In genomic region chr12:31500196-31500595, GRCm38 (mm10) we compare ENCODE assay signal across 7 mouse cellular contexts. TPM values are rescaled to one million over a fixed set of nuclear protein-coding genes. Genes with fewer than 3 reads are reported as not detected.
DNase-seq lines count a peak whose midpoint lies in the region; ATAC-seq lines count a peak whose summit lies in the region.

No protein-coding gene starts in this region.

- no peak for DNase-seq in limb, embryonic 10.5 days (ENCODE audit: low spot score)
- DNase-seq in cerebellum, adult 18-20 months: no peak
- DNase-seq in right cerebral cortex, postnatal 36 days (ENCODE audit: low spot score in 2 of 2): no peak

- peak overlapping the region; percentile 98 for H3K4me3 ChIP-seq in megakaryocyte, embryonic 14.5 days (replicated peaks)
- H3K4me3 ChIP-seq in embryonic facial prominence, embryonic 15.5 days (replicated peaks): peak overlapping the region; percentile 97
- H3K4me3 ChIP-seq in limb, embryonic 10.5 days: peak overlapping the region; percentile 89
- H3K4me3 ChIP-seq in neural tube, embryonic 15.5 days (replicated peaks): peak overlapping the region; percentile 69

- peaks cover 3% of the 10 kb centered on the region for H3K36me3 ChIP-seq in megakaryocyte, embryonic 14.5 days (replicated peaks; ENCODE audit: low read length)
- H3K36me3 ChIP-seq in embryonic facial prominence, embryonic 15.5 days: no peaks in the 10 kb centered on the region
- H3K36me3 ChIP-seq in limb, embryonic 10.5 days: no peaks in the 10 kb centered on the region
- no peaks in the 10 kb centered on the region for H3K36me3 ChIP-seq in neural tube, embryonic 15.5 days

- H3K4me1 ChIP-seq in megakaryocyte, embryonic 14.5 days: peaks cover 36% of the 10 kb centered on the region
- H3K4me1 ChIP-seq in embryonic facial prominence, embryonic 15.5 days: peaks cover 14% of the 10 kb centered on the region
- H3K4me1 ChIP-seq in limb, embryonic 10.5 days: peaks cover 17% of the 10 kb centered on the region
- H3K4me1 ChIP-seq in neural tube, embryonic 15.5 days: peaks cover 20% of the 10 kb centered on the region

- no peaks in the 10 kb centered on the region for H3K27me3 ChIP-seq in megakaryocyte, embryonic 14.5 days (replicated peaks)
- no peaks in the 10 kb centered on the region for H3K27me3 ChIP-seq in embryonic facial prominence, embryonic 15.5 days
- H3K27me3 ChIP-seq in limb, embryonic 10.5 days (ENCODE audit: low read depth, poor library complexity, severe bottlenecking): no peaks in the 10 kb centered on the region
- no peaks in the 10 kb centered on the region for H3K27me3 ChIP-seq in neural tube, embryonic 15.5 days (replicated peaks)

- peak overlapping the region; percentile 26 for H3K9ac ChIP-seq in embryonic facial prominence, embryonic 15.5 days
- H3K9ac ChIP-seq in neural tube, embryonic 15.5 days (replicated peaks): peak overlapping the region; percentile 71

- no peak for ATAC-seq in megakaryocyte, adult 5-6 weeks (ENCODE audit: poor library complexity, severe bottlenecking)
- peak; percentile 4; the same call in 1 of the 2 replicates for ATAC-seq in embryonic facial prominence, embryonic 15.5 days (ENCODE audit: insufficient number of reproducible peaks, low FRiP score, low TSS enrichment, low read depth)
- ATAC-seq in neural tube, embryonic 15.5 days (ENCODE audit: low FRiP score): peak; percentile 33

- 5% methylated on average over 12 of the region's 12 CpGs for WGBS in embryonic facial prominence, embryonic 15.5 days
- WGBS in limb, embryonic 10.5 days: 6% methylated on average over 12 of the region's 12 CpGs
- WGBS in neural tube, embryonic 15.5 days: 2% methylated on average over 12 of the region's 12 CpGs

- H3K4me2 ChIP-seq in embryonic facial prominence, embryonic 15.5 days (replicated peaks): peak overlapping the region; percentile 82
- H3K4me2 ChIP-seq in neural tube, embryonic 15.5 days: peak overlapping the region; percentile 78

- peak overlapping the region; percentile 94 for H3K27ac ChIP-seq in embryonic facial prominence, embryonic 15.5 days (replicated peaks)
- peak overlapping the region; percentile 91 for H3K27ac ChIP-seq in limb, embryonic 10.5 days
- peak overlapping the region; percentile 97 for H3K27ac ChIP-seq in neural tube, embryonic 15.5 days (replicated peaks)

- H3K9me3 ChIP-seq in megakaryocyte, embryonic 14.5 days: 0 out of 2 replicates have a peak, but pooled peaks cover 2% of the 10 kb centered on the region
- no peaks in the 10 kb centered on the region for H3K9me3 ChIP-seq in embryonic facial prominence, embryonic 15.5 days (replicated peaks)
- H3K9me3 ChIP-seq in limb, embryonic 10.5 days (replicated peaks): no peaks in the 10 kb centered on the region
- no peaks in the 10 kb centered on the region for H3K9me3 ChIP-seq in neural tube, embryonic 15.5 days (replicated peaks)

RNA-seq across cellular contexts. Expression of gene Cbll1, which starts 0.8 kb away (rescaled TPM):
- polyA plus RNA-seq in megakaryocyte, embryonic 14.5 days (2012; ENCODE audit: insufficient read depth, low replicate concordance): 0.82 and 1.2 TPM in 2 replicates
- total RNA-seq in megakaryocyte, adult 5-6 weeks (2015): 33.2 and 48.0 TPM in 2 replicates
- total RNA-seq in megakaryocyte, adult 5-6 weeks (2017): 4.9 and 6.3 TPM in 2 replicates
- polyA plus RNA-seq in embryonic facial prominence, embryonic 15.5 days (2015; fragmentation: Nextera tagmentation; extraction: Ambion mirVana): 10.5 and 14.9 TPM in 2 replicates
- 17.1 and 18.7 TPM in 2 replicates for polyA plus RNA-seq in limb, embryonic 10.5 days (2016; fragmentation: Nextera tagmentation; extraction: Ambion mirVana)
- 13.2 and 16.5 TPM in 2 replicates for polyA plus RNA-seq in neural tube, embryonic 15.5 days (2015; fragmentation: Nextera tagmentation; extraction: Ambion mirVana)

RNA-seq across cellular contexts. Expression of gene Slc26a4, which starts 59.6 kb away (rescaled TPM):
- polyA plus RNA-seq in megakaryocyte, embryonic 14.5 days (2012; ENCODE audit: insufficient read depth, low replicate concordance): not detected in 2 replicates
- total RNA-seq in megakaryocyte, adult 5-6 weeks (2015): not detected in 2 replicates
- total RNA-seq in megakaryocyte, adult 5-6 weeks (2017): not detected in 2 replicates
- polyA plus RNA-seq in embryonic facial prominence, embryonic 15.5 days (2015; fragmentation: Nextera tagmentation; extraction: Ambion mirVana): 0.13 and 0.17 TPM in 2 replicates
- 0.05 and 0.15 TPM in 2 replicates for polyA plus RNA-seq in limb, embryonic 10.5 days (2016; fragmentation: Nextera tagmentation; extraction: Ambion mirVana)
- 0.08 TPM in 1 of 2 replicates, not detected in the other for polyA plus RNA-seq in neural tube, embryonic 15.5 days (2015; fragmentation: Nextera tagmentation; extraction: Ambion mirVana)
